Mouse (Mus musculus): ENCODE measurements at regions not wholly inside any gene's neighbourhood (a gene's known extent, or its start where the extent isn't known, plus 50 kb on each side); places are given as distances from the start of the nearest gene placed in this dataset.

GRCm38 (mm10) chr1:92347656-92348055, 126.0 kb downstream of the Ndufa10 start:
- Histone ChIP-seq H3K9ac (ENCODE audit: low read length) (no peak overlapping the region), H3K4me2 (replicated peaks; ENCODE audit: low read depth) (no peak overlapping the region), H3K36me3 (ENCODE audit: control insufficient read depth, insufficient read depth, low read length) (no peaks in the 10 kb centered on the region), H3K9me3 (ENCODE audit: control insufficient read depth, low read length) (no peaks in the 10 kb centered on the region), H3K27me3 (ENCODE audit: control insufficient read depth, insufficient read depth, low read length) (no peaks in the 10 kb centered on the region), H3K27ac (replicated peaks) (no peak overlapping the region), H3K4me3 (ENCODE audit: low read depth, low read length) (no peak overlapping the region), H3K4me1 (replicated peaks; ENCODE audit: control insufficient read depth, insufficient read depth) (no peaks in the 10 kb centered on the region)
- no peak for TF ChIP-seq EP300 (optimal IDR thresholded peaks at IDR 0.05)
- TF ChIP-seq CTCF (IDR thresholded peaks at IDR 0.05; ENCODE audit: low read depth) = no peak
- no peak for ATAC-seq (ENCODE audit: low FRiP score, low TSS enrichment)
- DNase-seq (ENCODE audit: low spot score) = no peak
- 83% methylated on average over 9 of the region's 9 CpGs for whole genome bisulfite sequencing

- DNase-seq (ENCODE audit: low spot score) = no peak
Observed at GRCm38 (mm10) chr1:92343768-92344167, 129.9 kb downstream of the Ndufa10 start.

GRCm38 (mm10) chr1:92343161-92343598, 130.5 kb downstream of the Ndufa10 start:
- H3K4me3 ChIP-seq (ENCODE audit: low read depth, low read length) = no peak overlapping the region
- H3K4me1 ChIP-seq (replicated peaks; ENCODE audit: control insufficient read depth, insufficient read depth) = peaks cover 2% of the 10 kb centered on the region; the same call in 1 of the 2 replicates
- H3K9me3 ChIP-seq (ENCODE audit: control insufficient read depth, low read length) = no peaks in the 10 kb centered on the region
- WGBS = 91% methylated on average over 5 of the region's 5 CpGs
- H3K27me3 ChIP-seq (ENCODE audit: control insufficient read depth, insufficient read depth, low read length) = no peaks in the 10 kb centered on the region
- no peaks in the 10 kb centered on the region for H3K36me3 ChIP-seq (ENCODE audit: control insufficient read depth, insufficient read depth, low read length)
- no peak overlapping the region for H3K27ac ChIP-seq (replicated peaks)
- no peak overlapping the region for H3K4me2 ChIP-seq (replicated peaks; ENCODE audit: low read depth)
- no peak overlapping the region for H3K9ac ChIP-seq (ENCODE audit: low read length)
- TF ChIP-seq EP300 (optimal IDR thresholded peaks at IDR 0.05) (no peak), CTCF (IDR thresholded peaks at IDR 0.05; ENCODE audit: low read depth) (no peak)
- ATAC-seq (ENCODE audit: low FRiP score, low TSS enrichment) = no peak
- DNase-seq (ENCODE audit: low spot score) = no peak

More at GRCm38 (mm10) chr1:92343768-92344167, 129.9 kb downstream of the Ndufa10 start:
- no peaks in the 10 kb centered on the region for H3K9me3 ChIP-seq (ENCODE audit: control insufficient read depth, low read length)
- H3K27me3 ChIP-seq (ENCODE audit: control insufficient read depth, insufficient read depth, low read length) = no peaks in the 10 kb centered on the region
- TF ChIP-seq EP300 (optimal IDR thresholded peaks at IDR 0.05) (no peak), CTCF (IDR thresholded peaks at IDR 0.05; ENCODE audit: low read depth) (no peak)
- peaks cover 2% of the 10 kb centered on the region; the same call in 1 of the 2 replicates for H3K4me1 ChIP-seq (replicated peaks; ENCODE audit: control insufficient read depth, insufficient read depth)
- no peak overlapping the region for H3K4me3 ChIP-seq (ENCODE audit: low read depth, low read length)
- WGBS = 63% methylated on average over 2 of the region's 2 CpGs
- no peak overlapping the region for H3K27ac ChIP-seq (replicated peaks)
- no peak overlapping the region for H3K9ac ChIP-seq (ENCODE audit: low read length)
- ATAC-seq (ENCODE audit: low FRiP score, low TSS enrichment) = no peak
- H3K4me2 ChIP-seq (replicated peaks; ENCODE audit: low read depth) = no peak overlapping the region
- H3K36me3 ChIP-seq (ENCODE audit: control insufficient read depth, insufficient read depth, low read length) = no peaks in the 10 kb centered on the region

GRCm38 (mm10) chr1:92341846-92342540, 131.7 kb downstream of the Ndufa10 start:
- WGBS = 76% methylated on average over 12 of the region's 12 CpGs
- no peak for TF ChIP-seq CTCF (IDR thresholded peaks at IDR 0.05; ENCODE audit: low read depth)
- TF ChIP-seq EP300 (optimal IDR thresholded peaks at IDR 0.05) = no peak
- no peak for DNase-seq (ENCODE audit: low spot score)

GRCm38 (mm10) chr1:92340644-92341043, 133.0 kb downstream of the Ndufa10 start:
- H3K9ac ChIP-seq (ENCODE audit: low read length) = no peak overlapping the region
- H3K9me3 ChIP-seq (ENCODE audit: control insufficient read depth, low read length) = no peaks in the 10 kb centered on the region
- H3K4me3 ChIP-seq (ENCODE audit: low read depth, low read length) = no peak overlapping the region
- TF ChIP-seq EP300 (optimal IDR thresholded peaks at IDR 0.05) (no peak), CTCF (IDR thresholded peaks at IDR 0.05; ENCODE audit: low read depth) (no peak)
- 54% methylated on average over 7 of the region's 7 CpGs for WGBS
- H3K4me2 ChIP-seq (replicated peaks; ENCODE audit: low read depth) = no peak overlapping the region
- DNase-seq (ENCODE audit: low spot score) (no peak), ATAC-seq (ENCODE audit: low FRiP score, low TSS enrichment) (no peak)
- no peaks in the 10 kb centered on the region for H3K36me3 ChIP-seq (ENCODE audit: control insufficient read depth, insufficient read depth, low read length)
- no peaks in the 10 kb centered on the region for H3K27me3 ChIP-seq (ENCODE audit: control insufficient read depth, insufficient read depth, low read length)
- peaks cover 2% of the 10 kb centered on the region; the same call in 1 of the 2 replicates for H3K4me1 ChIP-seq (replicated peaks; ENCODE audit: control insufficient read depth, insufficient read depth)
- H3K27ac ChIP-seq (replicated peaks) = no peak overlapping the region

More at GRCm38 (mm10) chr1:92341846-92342540, 131.7 kb downstream of the Ndufa10 start:
- H3K9me3 ChIP-seq (ENCODE audit: control insufficient read depth, low read length) = no peaks in the 10 kb centered on the region
- H3K27ac ChIP-seq (replicated peaks) = no peak overlapping the region
- H3K4me3 ChIP-seq (ENCODE audit: low read depth, low read length) = no peak overlapping the region
- H3K9ac ChIP-seq (ENCODE audit: low read length) = no peak overlapping the region
- H3K27me3 ChIP-seq (ENCODE audit: control insufficient read depth, insufficient read depth, low read length) = no peaks in the 10 kb centered on the region
- no peak for ATAC-seq (ENCODE audit: low FRiP score, low TSS enrichment)
- peaks cover 2% of the 10 kb centered on the region; the same call in 1 of the 2 replicates for H3K4me1 ChIP-seq (replicated peaks; ENCODE audit: control insufficient read depth, insufficient read depth)
- no peaks in the 10 kb centered on the region for H3K36me3 ChIP-seq (ENCODE audit: control insufficient read depth, insufficient read depth, low read length)
- H3K4me2 ChIP-seq (replicated peaks; ENCODE audit: low read depth) = no peak overlapping the region

GRCm38 (mm10) chr1:92338589-92338988, 135.1 kb downstream of the Ndufa10 start:
- ATAC-seq (ENCODE audit: low FRiP score, low TSS enrichment) (no peak), DNase-seq (ENCODE audit: low spot score) (no peak)
- TF ChIP-seq CTCF (IDR thresholded peaks at IDR 0.05; ENCODE audit: low read depth) (no peak), EP300 (optimal IDR thresholded peaks at IDR 0.05) (no peak)

More at GRCm38 (mm10) chr1:92338589-92338988, 135.1 kb downstream of the Ndufa10 start:
- no peaks in the 10 kb centered on the region for H3K36me3 ChIP-seq (ENCODE audit: control insufficient read depth, insufficient read depth, low read length)
- H3K9me3 ChIP-seq (ENCODE audit: control insufficient read depth, low read length) = no peaks in the 10 kb centered on the region
- H3K4me1 ChIP-seq (replicated peaks; ENCODE audit: control insufficient read depth, insufficient read depth) = peaks cover 2% of the 10 kb centered on the region; the same call in 1 of the 2 replicates
- H3K27ac ChIP-seq (replicated peaks) = no peak overlapping the region
- no peak overlapping the region for H3K4me2 ChIP-seq (replicated peaks; ENCODE audit: low read depth)
- no peaks in the 10 kb centered on the region for H3K27me3 ChIP-seq (ENCODE audit: control insufficient read depth, insufficient read depth, low read length)
- no peak overlapping the region for H3K9ac ChIP-seq (ENCODE audit: low read length)
- WGBS = 57% methylated on average over 1 of the region's 1 CpGs
- H3K4me3 ChIP-seq (ENCODE audit: low read depth, low read length) = no peak overlapping the region
